Mouse (Mus musculus): ENCODE data around the gene Fktn. TPM values are rescaled to one million over a fixed set of nuclear protein-coding genes. Genes with fewer than 3 reads are reported as not detected.
"Not testable (repeated sequence)": the region's sequence is repeated elsewhere in the genome, so short reads cannot be mapped to it uniquely, and the experiment has no call there.

Fktn gene
- polyA plus RNA-seq, 1 experiment from 2014 or later: 20.1 TPM

DNA sequence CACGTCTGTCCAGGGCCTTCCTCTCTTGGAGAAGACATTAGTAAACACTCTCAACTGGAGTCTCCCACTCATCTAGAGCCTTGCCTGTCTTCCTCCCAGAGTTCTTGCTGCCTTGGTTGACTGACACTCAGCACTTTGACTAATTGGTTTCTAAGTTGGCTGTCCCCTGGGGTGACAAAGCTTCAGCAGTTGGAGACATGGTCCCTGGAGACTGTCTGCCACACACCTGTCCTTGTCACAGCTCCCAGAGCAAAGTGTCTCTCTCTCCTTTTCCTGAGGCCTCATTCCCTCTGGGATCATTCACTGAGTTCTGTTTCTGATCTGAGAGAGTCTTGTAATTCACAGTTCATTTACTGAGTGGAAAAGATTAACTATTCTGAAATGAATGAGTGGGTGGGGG, 86.0 kb downstream of the Fktn start:
- WGBS: 59% methylated on average over 1 of the region's 1 CpGs
- H3K27ac ChIP-seq (replicated peaks; ENCODE audit: low read depth, low read length): no peak overlapping the region
- DNase-seq: no peak
- ATAC-seq (ENCODE audit: low FRiP score, low TSS enrichment): no peak
- no peaks in the 10 kb centered on the region for H3K27me3 ChIP-seq (ENCODE audit: control insufficient read depth, insufficient read depth, low read length)
- H3K4me3 ChIP-seq (replicated peaks; ENCODE audit: low read depth, low read length): no peak overlapping the region
- no peak overlapping the region for H3K4me2 ChIP-seq (ENCODE audit: low read length)
- H3K36me3 ChIP-seq (ENCODE audit: control insufficient read depth, insufficient read depth, low read length): no peaks in the 10 kb centered on the region
- H3K4me1 ChIP-seq (ENCODE audit: control insufficient read depth, insufficient read depth, low read length): peaks cover 25% of the 10 kb centered on the region
- H3K9ac ChIP-seq (replicated peaks; ENCODE audit: low read length): no peak overlapping the region
- no peaks in the 10 kb centered on the region for H3K9me3 ChIP-seq (ENCODE audit: control insufficient read depth, low read length)

DNA sequence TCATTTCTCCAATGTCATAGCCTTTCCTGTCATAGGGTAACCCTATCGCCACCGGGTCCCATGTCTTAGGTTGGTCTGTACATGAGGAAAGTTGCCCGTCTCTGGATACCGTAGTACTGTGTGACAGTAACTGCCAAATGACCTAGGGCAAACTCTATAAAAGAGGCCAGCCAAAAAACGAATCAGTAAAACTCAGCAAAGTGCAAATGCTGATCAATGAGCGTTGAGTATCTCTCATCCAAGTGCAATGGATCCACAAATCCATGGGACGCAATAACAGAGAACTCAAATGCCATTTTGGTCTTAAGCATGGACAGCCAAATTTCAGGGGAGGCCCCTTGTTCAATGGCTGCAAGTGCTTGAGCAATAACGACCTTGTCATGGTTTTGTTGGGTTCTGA, 89.9 kb downstream of the Fktn start:
- not testable (repeated sequence) for H3K4me3 ChIP-seq (replicated peaks; ENCODE audit: low read depth, low read length); H3K4me1 ChIP-seq (ENCODE audit: control insufficient read depth, insufficient read depth, low read length); H3K36me3 ChIP-seq (ENCODE audit: control insufficient read depth, insufficient read depth, low read length); ATAC-seq (ENCODE audit: low FRiP score, low TSS enrichment); H3K27ac ChIP-seq (replicated peaks; ENCODE audit: low read depth, low read length); H3K9me3 ChIP-seq (ENCODE audit: control insufficient read depth, low read length); DNase-seq; H3K4me2 ChIP-seq (ENCODE audit: low read length); H3K9ac ChIP-seq (replicated peaks; ENCODE audit: low read length); H3K27me3 ChIP-seq (ENCODE audit: control insufficient read depth, insufficient read depth, low read length)
- 98% methylated on average over 7 of the region's 8 CpGs for WGBS

DNA sequence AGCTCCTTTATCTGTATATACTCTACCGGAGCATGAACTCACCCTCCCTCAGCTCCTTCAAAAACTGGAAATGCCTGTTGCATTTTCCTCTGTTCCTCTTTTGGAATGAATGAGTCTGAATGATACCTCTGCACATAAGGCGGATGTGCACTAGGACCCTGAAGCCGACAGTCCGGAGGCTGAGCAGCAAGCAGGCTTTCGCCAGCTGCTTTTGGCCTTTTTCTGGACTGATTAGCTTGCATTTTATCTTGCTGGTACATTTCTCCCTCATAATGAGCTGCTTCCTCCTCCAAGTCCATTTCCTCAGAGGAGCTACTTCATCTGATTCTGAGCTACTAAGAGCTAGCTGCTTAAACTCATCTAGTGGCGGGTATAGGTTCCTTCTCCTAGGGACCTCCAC, 92.6 kb downstream of the Fktn start:
- not testable (repeated sequence) for H3K9ac ChIP-seq (replicated peaks; ENCODE audit: low read length); H3K27me3 ChIP-seq (ENCODE audit: control insufficient read depth, insufficient read depth, low read length); H3K9me3 ChIP-seq (ENCODE audit: control insufficient read depth, low read length); ATAC-seq (ENCODE audit: low FRiP score, low TSS enrichment); H3K4me2 ChIP-seq (ENCODE audit: low read length); H3K36me3 ChIP-seq (ENCODE audit: control insufficient read depth, insufficient read depth, low read length); DNase-seq; H3K4me3 ChIP-seq (replicated peaks; ENCODE audit: low read depth, low read length); H3K4me1 ChIP-seq (ENCODE audit: control insufficient read depth, insufficient read depth, low read length); H3K27ac ChIP-seq (replicated peaks; ENCODE audit: low read depth, low read length)
- WGBS: 85% methylated on average over 6 of the region's 6 CpGs

DNA sequence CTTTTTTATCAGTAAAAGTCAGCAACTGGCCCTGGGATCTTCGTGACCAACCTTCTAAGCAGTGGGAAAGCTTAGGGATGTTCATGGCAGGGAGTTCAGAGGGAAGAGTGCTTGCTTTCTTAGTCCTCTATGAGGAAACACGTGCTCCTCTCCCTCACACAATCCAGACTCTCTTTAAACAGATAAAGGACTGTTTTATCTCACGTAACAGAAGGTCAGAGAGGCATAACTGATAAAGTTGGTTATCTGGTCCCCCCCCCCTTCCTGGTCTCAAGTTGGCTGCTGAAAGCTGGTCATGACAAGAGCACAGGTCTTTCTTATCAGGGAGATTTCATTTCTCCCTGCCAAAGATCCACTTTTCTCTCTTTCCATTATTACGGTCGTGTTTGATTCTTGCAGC, 104.5 kb downstream of the Fktn start:
- no peak for ATAC-seq (ENCODE audit: low FRiP score, low TSS enrichment)
- no peak overlapping the region for H3K4me2 ChIP-seq (ENCODE audit: low read length)
- no peak for DNase-seq
- WGBS: 79% methylated on average over 5 of the region's 5 CpGs
- H3K27me3 ChIP-seq (ENCODE audit: control insufficient read depth, insufficient read depth, low read length): no peaks in the 10 kb centered on the region
- no peak overlapping the region for H3K27ac ChIP-seq (replicated peaks; ENCODE audit: low read depth, low read length)
- H3K9ac ChIP-seq (replicated peaks; ENCODE audit: low read length): no peak overlapping the region
- H3K36me3 ChIP-seq (ENCODE audit: control insufficient read depth, insufficient read depth, low read length): no peaks in the 10 kb centered on the region
- H3K9me3 ChIP-seq (ENCODE audit: control insufficient read depth, low read length): no peaks in the 10 kb centered on the region
- no peaks in the 10 kb centered on the region for H3K4me1 ChIP-seq (ENCODE audit: control insufficient read depth, insufficient read depth, low read length)
- no peak overlapping the region for H3K4me3 ChIP-seq (replicated peaks; ENCODE audit: low read depth, low read length)

DNA sequence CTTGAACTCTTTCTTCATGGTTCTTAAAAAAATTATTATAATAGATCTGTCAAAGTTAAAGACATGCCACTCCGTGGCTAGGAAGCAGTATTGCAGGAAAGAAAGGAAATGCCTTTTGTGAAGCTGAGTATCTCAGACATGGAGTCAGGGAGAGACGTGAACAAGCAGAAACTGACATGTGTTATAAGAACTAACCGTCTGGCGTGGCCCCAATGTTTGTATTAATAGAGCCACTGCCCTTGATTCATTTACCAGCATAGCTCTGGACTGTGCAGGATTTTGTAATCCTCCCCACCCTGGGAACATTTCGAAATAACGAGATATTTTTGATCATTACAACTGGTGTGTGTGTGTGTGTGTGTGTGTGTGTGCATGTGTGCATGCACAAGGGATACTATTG, 109.9 kb downstream of the Fktn start:
- Histone ChIP-seq H3K27ac (replicated peaks; ENCODE audit: low read depth, low read length) (no peak overlapping the region), H3K27me3 (ENCODE audit: control insufficient read depth, insufficient read depth, low read length) (no peaks in the 10 kb centered on the region), H3K9me3 (ENCODE audit: control insufficient read depth, low read length) (no peaks in the 10 kb centered on the region), H3K4me1 (ENCODE audit: control insufficient read depth, insufficient read depth, low read length) (peaks cover 7% of the 10 kb centered on the region; the same call in 1 of the 2 replicates), H3K4me2 (ENCODE audit: low read length) (no peak overlapping the region), H3K9ac (replicated peaks; ENCODE audit: low read length) (no peak overlapping the region), H3K36me3 (ENCODE audit: control insufficient read depth, insufficient read depth, low read length) (no peaks in the 10 kb centered on the region), H3K4me3 (replicated peaks; ENCODE audit: low read depth, low read length) (no peak overlapping the region)
- WGBS: 41% methylated on average over 6 of the region's 6 CpGs
- DNase-seq (peak; percentile 52), ATAC-seq (ENCODE audit: low FRiP score, low TSS enrichment) (no peak)

DNA sequence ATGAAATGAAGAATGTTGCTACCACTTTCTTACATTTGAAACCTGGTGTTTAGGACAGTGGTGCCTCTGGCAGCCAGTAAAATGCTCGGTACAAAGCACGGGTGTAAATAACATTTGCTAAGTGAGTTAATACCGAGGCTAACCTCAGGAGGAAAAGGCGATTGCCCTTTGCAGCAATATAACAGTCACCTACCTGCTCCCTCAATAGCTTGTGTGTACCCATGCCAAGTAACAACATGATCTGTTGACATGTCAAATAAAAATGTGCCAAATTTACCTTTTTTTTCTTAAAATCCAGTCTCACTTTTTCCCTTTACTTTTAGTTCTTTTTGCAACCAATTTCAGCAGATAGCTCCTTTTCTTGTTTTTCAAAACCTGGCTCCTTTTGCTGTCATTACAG, 111.0 kb downstream of the Fktn start:
- H3K4me1 ChIP-seq (ENCODE audit: control insufficient read depth, insufficient read depth, low read length): peaks cover 7% of the 10 kb centered on the region; the same call in 1 of the 2 replicates
- H3K27ac ChIP-seq (replicated peaks; ENCODE audit: low read depth, low read length): no peak overlapping the region
- H3K36me3 ChIP-seq (ENCODE audit: control insufficient read depth, insufficient read depth, low read length): no peaks in the 10 kb centered on the region
- H3K4me3 ChIP-seq (replicated peaks; ENCODE audit: low read depth, low read length): no peak overlapping the region
- ATAC-seq (ENCODE audit: low FRiP score, low TSS enrichment) (no peak), DNase-seq (no peak)
- H3K4me2 ChIP-seq (ENCODE audit: low read length): no peak overlapping the region
- no peaks in the 10 kb centered on the region for H3K27me3 ChIP-seq (ENCODE audit: control insufficient read depth, insufficient read depth, low read length)
- no peak overlapping the region for H3K9ac ChIP-seq (replicated peaks; ENCODE audit: low read length)
- 68% methylated on average over 4 of the region's 4 CpGs for WGBS
- H3K9me3 ChIP-seq (ENCODE audit: control insufficient read depth, low read length): no peaks in the 10 kb centered on the region

DNA sequence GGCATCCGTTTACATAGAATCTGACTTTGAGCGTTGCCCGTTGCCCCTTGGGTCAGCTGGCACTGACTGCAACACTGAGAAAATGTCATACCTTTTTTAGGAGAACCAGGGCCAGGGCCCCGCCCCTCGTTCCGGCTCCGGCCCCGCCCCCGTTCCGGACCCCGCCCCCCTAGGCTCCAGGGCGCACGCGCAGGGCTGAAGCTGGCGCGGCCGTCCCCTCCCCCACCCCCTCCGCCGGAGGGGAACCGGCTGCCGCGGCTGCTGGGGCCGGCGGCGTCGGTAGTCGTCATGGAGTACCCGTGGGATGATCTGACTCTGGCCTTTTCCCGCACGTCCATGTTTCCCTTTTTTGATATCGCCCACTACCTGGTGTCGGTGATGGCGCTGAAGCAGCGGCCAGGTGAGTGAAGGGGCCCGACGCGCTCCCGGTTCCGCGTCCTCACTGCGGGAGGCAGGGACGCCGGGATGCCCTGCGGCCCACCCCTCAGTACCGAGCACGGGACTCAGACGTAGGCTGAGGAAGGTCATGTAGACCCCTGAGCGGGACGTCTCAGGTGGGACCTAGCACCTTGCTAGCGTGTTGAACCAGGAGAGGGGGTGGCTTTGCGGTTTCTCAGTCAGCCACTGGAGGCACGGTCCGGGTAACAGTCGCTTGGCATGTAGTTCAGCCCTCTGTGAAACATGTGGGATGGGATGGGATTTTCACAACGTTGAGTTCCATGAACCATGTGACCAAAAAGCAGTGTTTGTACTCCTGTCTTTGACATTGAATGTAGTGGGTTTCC, 112.2 kb downstream of the Fktn start, which contains the start of gene Tmem38b:
Tmem38b (plus strand) TSS at position 225 of the 785 bp plus-strand sequence.
- DNase-seq (peak; percentile 93), ATAC-seq (ENCODE audit: low FRiP score, low TSS enrichment) (peak; percentile 93)
- H3K4me1 ChIP-seq (ENCODE audit: control insufficient read depth, insufficient read depth, low read length): peaks cover 7% of the 10 kb centered on the region; the same call in 1 of the 2 replicates
- H3K9me3 ChIP-seq (ENCODE audit: control insufficient read depth, low read length): no peaks in the 10 kb centered on the region
- peak within 1 kb of the TSS; percentile 64 for H3K4me2 ChIP-seq (ENCODE audit: low read length)
- peak within 1 kb of the TSS; percentile 67 for H3K27ac ChIP-seq (replicated peaks; ENCODE audit: low read depth, low read length)
- peak within 1 kb of the TSS; percentile 73 for H3K9ac ChIP-seq (replicated peaks; ENCODE audit: low read length)
- H3K36me3 ChIP-seq (ENCODE audit: control insufficient read depth, insufficient read depth, low read length): no peaks in the 10 kb centered on the region
- H3K27me3 ChIP-seq (ENCODE audit: control insufficient read depth, insufficient read depth, low read length): no peaks in the 10 kb centered on the region
- under 1% methylated on average over 55 of the region's 55 CpGs for WGBS
- peak within 1 kb of the TSS; percentile 76 for H3K4me3 ChIP-seq (replicated peaks; ENCODE audit: low read depth, low read length)

DNA sequence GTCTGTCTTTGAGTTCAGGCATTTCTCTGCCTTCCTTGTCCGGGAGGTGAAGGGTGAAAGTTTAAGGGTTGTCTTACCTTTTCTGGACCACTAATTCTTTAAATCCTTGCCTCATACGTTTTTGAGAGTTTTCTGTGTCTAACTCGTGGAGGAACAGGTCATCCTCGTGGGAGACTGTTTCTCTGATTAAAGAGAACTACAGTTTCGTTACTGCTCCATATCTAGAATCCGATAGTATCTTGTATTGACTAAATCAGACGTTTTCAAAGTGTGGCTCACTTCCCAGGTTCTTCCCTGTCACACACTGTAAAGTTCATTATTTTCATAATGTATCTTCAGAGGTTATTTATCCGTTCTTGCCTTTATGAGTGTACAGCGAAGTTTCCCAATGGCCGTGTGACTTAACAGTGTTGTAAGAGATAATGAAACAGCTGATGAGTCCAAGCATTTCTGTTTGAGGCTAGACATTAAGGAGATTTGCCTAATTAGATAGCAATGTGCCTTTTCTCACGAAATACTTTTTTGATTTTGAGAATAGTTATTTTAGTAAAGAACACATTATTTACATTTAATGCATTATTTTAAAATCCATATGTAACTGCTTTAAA, 112.9 kb downstream of the Fktn start:
- Histone ChIP-seq H3K27ac (replicated peaks; ENCODE audit: low read depth, low read length) (no peak overlapping the region), H3K4me2 (ENCODE audit: low read length) (peak overlapping the region; percentile 64), H3K4me1 (ENCODE audit: control insufficient read depth, insufficient read depth, low read length) (peaks cover 7% of the 10 kb centered on the region; the same call in 1 of the 2 replicates), H3K4me3 (replicated peaks; ENCODE audit: low read depth, low read length) (peak overlapping the region; percentile 76), H3K27me3 (ENCODE audit: control insufficient read depth, insufficient read depth, low read length) (no peaks in the 10 kb centered on the region), H3K9ac (replicated peaks; ENCODE audit: low read length) (peak overlapping the region; percentile 73; the same call in 1 of the 2 replicates), H3K9me3 (ENCODE audit: control insufficient read depth, low read length) (no peaks in the 10 kb centered on the region), H3K36me3 (ENCODE audit: control insufficient read depth, insufficient read depth, low read length) (no peaks in the 10 kb centered on the region)
- ATAC-seq (ENCODE audit: low FRiP score, low TSS enrichment) (no peak), DNase-seq (peak; percentile 14)
- 7% methylated on average over 11 of the region's 11 CpGs for WGBS

Data from midbrain, embryonic 14.5 days (tissue).